Mouse (Mus musculus): ENCODE measurements around the gene Cd59b.

Gene Cd59b

DNA sequence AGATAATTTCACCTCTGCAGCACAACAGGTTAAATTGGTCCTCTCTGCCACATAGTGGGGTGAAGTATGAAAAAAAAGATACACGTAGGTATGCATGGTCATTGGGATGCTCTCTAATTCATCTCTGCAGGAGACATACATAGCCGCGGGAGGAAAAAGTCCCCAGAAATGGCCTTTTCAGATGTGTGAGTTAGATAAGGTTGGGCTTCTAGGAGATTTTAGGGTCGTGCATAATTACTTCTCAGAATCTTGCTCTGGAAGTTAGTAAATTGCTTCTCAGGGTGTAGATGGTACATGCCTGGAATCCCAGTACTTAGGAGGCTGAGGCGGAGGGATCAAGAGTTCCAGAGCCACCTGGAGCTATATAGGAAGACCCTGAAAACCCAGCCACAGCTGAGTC lies 54.4 kb downstream of the Cd59b start:
- ChIA-PET POLR2A (interaction anchor here in 2 of 4 experiments (0.9 to 2.8 kb wide), 13 partner anchors 15 to 617 kb away, joined by 3 to 31 read pairs (median 12); partner anchors contain the start of genes Cd59a (in 2 of the 2), Cd59b (in 1 of the 2) and Cstf3 (in 1 of the 2)), CTCF (no interaction called here)

DNA sequence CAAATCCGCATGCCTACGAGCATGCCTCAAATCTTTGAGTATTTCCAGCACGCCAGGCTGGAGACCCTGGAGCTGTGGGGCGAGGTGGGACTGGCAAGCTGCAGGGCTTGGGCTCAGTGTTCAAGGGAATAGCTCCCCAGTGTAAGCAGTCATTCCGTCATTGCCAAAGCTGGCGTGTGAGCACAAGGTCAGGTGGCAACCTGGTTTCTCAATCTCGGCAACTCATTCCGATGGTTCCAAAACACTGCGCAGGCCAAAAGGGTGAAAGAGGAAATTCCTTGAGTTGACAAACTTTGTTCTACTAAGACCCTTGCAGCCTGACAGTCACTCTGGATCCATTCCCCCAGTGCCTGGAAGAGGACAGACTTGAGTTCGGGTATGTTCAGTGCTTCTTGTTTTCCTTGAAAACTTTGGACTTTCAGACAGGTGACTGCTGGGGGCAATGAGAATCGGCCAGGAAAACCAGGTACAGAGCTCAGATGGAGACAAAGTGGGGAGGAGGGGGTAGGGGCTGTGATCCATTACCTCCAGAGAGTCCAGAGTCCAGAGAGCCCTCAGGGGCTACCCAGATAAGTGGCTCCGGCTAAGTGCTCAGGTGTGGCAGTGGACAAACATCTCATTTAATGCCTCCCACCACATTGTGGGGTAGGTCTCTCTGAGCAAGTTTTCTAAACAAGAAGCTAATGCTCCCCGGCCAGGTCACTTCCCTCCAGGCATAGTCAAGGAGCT lies 59.3 kb downstream of the Cd59b start:
- POLR2A ChIA-PET: interaction anchor here in 2 of 4 experiments (0.8 to 1.6 kb wide), 4 partner anchors 14 to 94 kb away, joined by 3 to 5 read pairs (median 4); no protein-coding TSS in a partner anchor

DNA sequence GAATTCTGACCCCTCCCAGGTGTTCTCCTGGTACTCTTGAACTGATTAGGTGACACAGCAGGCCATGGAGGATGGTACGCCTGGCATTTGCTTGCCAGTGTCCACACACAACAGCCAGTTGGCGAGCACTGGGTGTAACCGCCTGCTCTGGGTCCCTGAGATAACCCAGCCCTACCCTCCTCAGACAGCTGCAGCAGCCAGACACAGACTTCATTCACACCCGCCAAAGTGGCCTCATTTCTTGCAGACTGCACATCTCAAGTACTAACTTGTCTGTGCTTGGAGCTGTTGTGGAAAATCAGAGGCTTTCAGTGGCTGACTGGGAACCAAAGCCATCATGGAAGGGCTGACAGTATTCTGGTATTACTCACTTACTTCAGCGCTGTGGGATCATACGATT lies 60.5 kb downstream of the Cd59b start:
- POLR2A ChIA-PET: interaction anchor here in 2 of 4 experiments (0.6 to 1.2 kb wide), 2 partner anchors 59 to 60 kb away, joined by 5 to 8 read pairs; partner anchors contain the start of gene Cd59b (in 1 of the 2)

More for the DNA sequence above, 59.3 kb downstream of the Cd59b start:
- CTCF ChIA-PET: interaction anchor here in 2 of 4 experiments (0.8 to 3.9 kb wide), 3 partner anchors 17 to 94 kb away, joined by 3 to 31 read pairs (median 8); no protein-coding TSS in a partner anchor

DNA sequence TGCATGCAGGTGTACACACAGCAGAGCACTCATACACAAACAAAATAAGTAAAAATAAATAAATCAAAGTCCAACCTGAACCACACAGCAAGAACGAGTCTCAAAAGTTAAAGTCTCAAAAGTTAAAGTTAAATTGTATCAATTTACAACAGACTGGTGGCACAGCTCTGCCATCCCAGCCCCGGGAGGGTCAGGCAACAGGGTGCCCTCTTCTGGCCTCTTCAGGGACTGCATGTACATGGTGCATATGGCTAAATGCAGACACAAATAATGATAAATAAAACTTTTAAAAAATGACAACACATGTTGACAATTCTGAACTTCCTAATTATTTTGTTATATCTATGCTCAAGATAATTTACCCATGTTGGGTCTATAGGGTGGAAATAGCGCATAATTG lies 61.3 kb downstream of the Cd59b start:
- POLR2A ChIA-PET: interaction anchor here in 2 of 4 experiments (1.2 to 1.5 kb wide), 3 partner anchors 8 to 96 kb away, joined by 3 to 5 read pairs (median 5); partner anchors contain the start of gene A930018P22Rik (in 1 of the 2)
- CTCF ChIA-PET: interaction anchor here in 3 of 4 experiments (0.6 to 3.9 kb wide), 9 partner anchors 8 to 96 kb away, joined by 3 to 31 read pairs (median 4); partner anchors contain the start of gene A930018P22Rik (in 1 of the 3)

More for the DNA sequence above, 60.5 kb downstream of the Cd59b start:
- CTCF ChIA-PET: interaction anchor here in 3 of 4 experiments (0.6 to 3.9 kb wide), 7 partner anchors 8 to 551 kb away, joined by 3 to 31 read pairs (median 6); partner anchors contain the start of gene A930018P22Rik (in 1 of the 3)

DNA sequence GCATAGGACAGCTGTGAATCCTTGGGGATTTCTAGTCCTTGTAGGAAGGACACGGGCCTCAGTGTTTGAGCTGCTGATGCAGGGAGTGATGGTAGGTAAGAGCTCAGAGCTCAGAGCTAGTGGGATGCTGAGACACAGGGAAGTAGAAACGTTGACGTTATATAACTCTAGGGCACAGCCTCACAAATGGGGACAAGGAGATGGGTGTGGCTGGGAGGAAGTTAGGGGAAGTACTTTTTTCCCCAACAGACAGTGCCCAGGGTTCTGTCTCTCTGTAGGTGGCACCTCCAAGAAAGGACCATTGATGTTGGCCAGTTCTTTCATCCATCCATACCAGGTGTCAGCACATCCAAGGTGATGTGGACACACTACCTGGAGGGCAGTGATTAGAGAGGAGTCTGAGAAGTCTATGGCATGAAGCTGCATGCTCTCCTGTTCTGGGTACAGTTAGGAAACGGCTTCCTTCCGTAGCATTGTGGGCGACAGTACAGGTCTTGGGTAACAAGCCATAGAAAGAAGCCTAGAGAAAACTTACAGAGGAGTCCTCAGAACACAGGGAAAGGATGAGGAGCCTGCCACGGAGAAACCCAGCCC lies 62.7 kb downstream of the Cd59b start:
- POLR2A ChIA-PET: interaction anchor here in 2 of 4 experiments (0.6 to 1.2 kb wide), 4 partner anchors 10 to 335 kb away, joined by 3 to 7 read pairs (median 4); partner anchors contain the start of gene A930018P22Rik (in 2 of the 2)
- CTCF ChIA-PET: interaction anchor here in 3 of 4 experiments (0.6 to 1.0 kb wide), 4 partner anchors 97 to 576 kb away, joined by 3 read pairs; no protein-coding TSS in a partner anchor

DNA sequence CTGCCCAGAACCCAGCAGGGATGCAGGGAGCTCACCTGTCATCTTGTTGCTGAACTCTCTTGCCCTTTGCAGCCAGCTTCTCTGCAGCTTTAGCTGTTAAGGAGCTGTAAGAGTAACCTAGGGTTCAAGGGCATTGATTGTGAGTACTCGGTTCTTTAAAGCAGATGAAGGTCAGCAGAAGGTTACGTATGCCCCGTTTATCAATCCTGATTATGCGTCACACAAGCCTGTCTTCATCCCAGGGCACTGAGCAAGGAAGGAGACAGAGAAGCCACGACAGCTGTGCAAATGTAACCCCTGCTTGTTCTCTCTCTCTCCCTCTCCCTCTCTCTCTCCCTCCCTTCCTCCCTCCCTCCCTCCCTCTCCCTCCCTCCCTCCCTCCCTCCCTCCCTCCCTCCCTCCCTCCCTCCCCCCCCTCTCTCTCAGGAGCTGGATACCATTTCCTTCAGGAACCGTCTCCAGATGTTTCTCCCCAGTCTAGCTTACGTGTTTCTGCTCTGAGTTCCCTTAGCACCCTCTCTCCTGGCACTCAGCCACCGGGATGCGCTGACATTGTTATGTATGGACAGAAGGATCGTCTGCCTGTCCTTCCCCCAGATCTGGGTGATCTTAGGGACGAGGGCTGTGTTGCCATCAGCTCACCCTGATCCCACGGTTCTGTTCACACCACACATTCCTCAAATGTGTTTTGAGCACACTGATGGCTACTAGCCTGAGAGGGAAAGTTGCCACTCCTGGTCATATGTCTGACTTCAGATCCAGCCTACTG lies 63.6 kb downstream of the Cd59b start:
- CTCF ChIA-PET: interaction anchor here in 3 of 4 experiments (0.6 to 1.2 kb wide), 6 partner anchors 11 to 576 kb away, joined by 3 to 7 read pairs (median 3); partner anchors contain the start of gene A930018P22Rik (in 1 of the 3)
- POLR2A ChIA-PET: interaction anchor here in 3 of 4 experiments (0.6 to 1.2 kb wide), 4 partner anchors 11 to 261 kb away, joined by 3 to 7 read pairs (median 4); partner anchors contain the start of gene A930018P22Rik (in 3 of the 3)

DNA sequence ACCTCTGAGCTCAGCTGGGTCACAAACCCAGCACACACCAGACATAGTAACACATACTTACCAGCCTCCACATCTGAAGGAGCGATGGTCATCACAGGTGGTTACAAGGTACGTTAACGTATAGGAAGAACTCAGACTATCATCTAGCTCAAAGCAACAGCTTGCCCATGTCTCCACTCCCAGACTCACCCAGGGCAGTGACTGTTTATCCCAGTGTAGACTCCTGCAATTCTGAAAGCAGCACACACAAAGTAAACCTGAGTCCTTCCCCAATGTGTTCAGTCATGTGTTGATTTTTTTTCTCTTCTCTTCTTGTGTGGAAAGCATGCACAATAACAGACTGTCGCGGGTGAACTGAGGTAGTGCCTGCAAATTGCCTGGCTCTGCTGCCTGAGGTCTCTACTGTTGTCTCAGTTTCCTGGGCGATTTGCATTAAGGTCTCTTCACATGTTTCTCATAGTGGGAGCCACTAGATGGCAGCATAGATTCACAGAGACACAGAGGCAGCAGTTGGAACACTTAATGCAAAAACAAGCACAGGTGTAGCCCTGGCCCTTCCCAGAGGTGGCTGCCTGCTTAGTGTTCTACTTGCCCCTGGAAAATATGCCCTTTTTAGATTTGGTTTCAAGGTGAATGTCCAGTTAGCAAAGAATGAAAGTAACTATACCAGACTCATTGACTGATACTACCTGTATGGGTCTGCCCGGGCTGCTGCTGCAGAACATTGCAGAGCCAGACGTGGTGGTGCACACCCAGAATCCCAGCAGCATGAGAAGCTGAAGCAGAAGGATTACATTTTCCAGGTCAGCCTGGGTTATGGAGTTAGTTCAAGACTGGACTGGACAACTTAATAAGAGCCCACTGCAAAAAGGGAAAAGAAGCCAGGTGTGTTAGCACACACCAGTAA lies 64.8 kb downstream of the Cd59b start:
- CTCF ChIA-PET: interaction anchor here in 3 of 4 experiments (0.6 to 1.2 kb wide), 5 partner anchors 9 to 346 kb away, joined by 3 to 7 read pairs (median 3); partner anchors contain the start of gene A930018P22Rik (in 1 of the 3)
- POLR2A ChIA-PET: no interaction called here

DNA sequence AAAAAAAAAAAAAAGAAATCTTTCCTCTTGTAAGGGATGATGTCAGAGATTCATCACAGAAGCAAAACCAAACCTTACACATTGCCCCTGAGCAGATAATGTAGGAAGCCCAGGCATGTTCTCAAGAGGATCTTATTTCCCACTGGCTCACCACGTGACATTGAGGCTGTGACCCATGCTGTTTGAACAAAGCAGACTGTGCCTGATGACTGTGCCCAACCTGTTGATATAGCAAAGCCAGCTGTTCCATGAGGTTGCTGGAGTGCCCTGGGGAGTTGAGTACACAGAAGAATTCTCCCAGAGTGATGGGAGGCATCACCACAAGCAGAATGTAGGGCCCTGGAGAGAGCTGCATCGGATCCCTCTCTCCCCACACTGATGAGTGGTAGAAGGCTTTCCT lies 66.3 kb downstream of the Cd59b start:
- ChIA-PET POLR2A (interaction anchor here in 1 of 4 experiments (0.6 to 1.0 kb wide), 2 partner anchors 9 to 289 kb away, joined by 3 to 5 read pairs; no protein-coding TSS in a partner anchor), CTCF (no interaction called here)

Data from embryonic stem cell, embryonic (primary cell).